Mouse (Mus musculus): ENCODE results near the gene Gucy1a1.

Gene Gucy1a1

GRCm38 (mm10) chr3:82074201-82074851, 71.3 kb downstream of the Gucy1a1 start, which contains the start of gene Gucy1b1:
Gucy1b1 (minus strand) TSS chr3:82074689.
- DNase-seq (ENCODE audit: low read depth, low spot score), result no peak

DNA sequence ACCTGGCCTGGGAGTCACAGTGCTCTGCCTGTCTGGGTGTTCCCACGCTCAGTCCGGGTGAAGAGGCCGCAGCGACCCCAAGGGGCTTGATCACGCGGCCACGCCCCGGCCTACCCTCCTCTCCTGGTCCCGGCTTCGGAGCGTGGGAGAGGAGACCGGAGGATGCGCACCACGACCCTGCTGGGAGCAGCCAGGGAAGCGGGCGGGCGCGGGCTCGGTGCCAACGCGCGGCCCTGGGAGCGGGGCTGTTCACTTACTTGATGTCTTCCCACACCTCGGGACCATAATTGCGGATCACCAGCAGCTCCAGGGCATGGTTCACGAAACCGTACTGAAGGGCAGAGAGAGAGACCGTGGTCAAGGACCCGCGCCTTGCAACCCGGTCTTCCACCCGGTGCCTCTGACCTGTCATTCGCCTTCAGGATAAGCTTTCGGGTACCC, 71.8 kb downstream of the Gucy1a1 start:
- DNase-seq (ENCODE audit: low read depth, low spot score), result no peak

DNA sequence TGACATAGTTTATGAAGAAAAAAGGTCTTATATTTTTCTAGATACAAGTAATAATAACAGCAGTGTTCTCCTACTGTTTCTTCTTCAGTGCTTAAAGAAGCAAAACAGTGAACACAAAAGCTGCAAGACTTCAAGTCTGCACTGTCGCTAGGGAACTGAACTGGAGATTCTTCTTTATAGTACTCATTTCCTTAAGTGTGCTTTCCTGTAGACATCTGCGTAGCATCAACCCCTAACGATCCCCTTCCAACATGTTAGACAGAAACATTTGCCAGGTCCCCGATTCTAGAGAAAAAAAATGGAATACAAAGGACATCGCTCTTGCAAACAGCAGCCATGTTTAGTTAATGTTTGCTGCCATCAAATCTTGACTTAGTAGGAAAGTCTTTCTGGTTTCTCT, 77.8 kb downstream of the Gucy1a1 start:
- DNase-seq (ENCODE audit: low read depth, low spot score), result no peak

DNA sequence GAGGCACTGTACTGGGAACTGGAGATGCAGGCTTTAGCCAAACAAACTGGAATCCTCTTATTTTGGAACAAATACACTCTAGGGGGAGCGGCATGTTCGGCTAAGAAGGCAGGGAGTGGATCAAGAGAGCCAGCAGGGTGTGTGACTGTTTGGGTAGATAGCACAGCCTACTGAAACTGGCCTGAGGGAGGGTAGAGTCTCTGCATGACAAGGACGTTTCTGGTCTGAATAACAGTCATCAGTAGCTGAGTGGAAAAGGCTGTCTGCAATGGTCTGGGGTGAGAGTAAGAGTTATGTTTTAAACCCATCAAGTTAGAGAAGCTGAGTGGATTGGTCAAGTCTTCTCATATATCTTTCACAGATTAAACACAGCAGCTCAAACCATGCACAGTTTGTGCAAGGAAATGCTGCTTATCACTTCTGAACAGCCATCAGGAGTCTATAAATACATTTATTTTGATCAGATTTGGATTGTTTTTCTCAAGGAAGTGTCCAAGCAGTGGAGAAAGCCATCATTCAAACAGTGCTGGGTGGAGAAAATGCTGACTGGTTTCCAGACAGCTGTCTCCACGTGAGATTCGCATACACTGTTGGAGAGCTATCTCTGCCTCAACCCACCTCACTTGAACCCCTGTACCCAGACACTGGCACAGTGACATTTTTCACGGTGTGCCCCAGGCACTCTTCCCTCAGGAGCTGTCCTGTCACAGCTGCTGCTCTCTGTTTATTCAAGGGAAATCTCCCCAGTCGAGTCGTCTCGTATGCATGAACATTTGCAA, 84.0 kb downstream of the Gucy1a1 start:
- DNase-seq (ENCODE audit: low read depth, low spot score), result no peak

GRCm38 (mm10) chr3:82057201-82057600, 88.4 kb downstream of the Gucy1a1 start:
- no peak for DNase-seq (ENCODE audit: low read depth, low spot score)

DNA sequence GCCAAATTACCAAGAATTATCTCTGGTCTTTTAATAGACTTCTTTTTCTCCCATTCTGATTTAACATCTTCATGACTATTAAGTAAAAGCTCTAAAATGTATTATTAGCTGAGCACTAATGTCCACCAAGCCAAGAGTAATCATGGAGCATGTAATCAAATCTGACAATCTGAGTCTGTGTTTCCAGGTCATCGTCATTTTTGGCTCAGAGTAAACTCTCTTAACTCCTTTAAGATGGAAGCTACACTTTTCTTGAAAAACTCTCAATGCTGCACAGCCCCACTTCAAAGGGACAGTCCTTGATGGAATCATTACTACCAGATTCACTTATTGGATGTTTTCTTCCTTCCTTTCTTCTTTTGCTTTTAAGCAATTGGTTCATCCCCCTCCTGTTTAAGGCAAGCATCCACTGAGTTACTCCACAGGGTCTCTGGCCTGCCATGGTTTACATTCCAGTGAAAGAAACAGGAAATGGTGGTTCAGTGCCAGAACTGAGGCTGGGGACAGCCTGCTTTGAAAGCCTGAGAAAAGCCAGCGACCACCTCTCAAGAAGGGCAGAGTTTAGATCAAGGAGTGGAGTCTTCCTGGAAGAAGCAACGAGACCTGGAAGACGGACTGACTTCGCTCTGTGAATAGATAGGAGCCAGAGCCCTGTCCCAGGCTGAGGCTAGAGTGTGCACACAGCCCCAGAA, 91.2 kb downstream of the Gucy1a1 start:
- no peak for DNase-seq (ENCODE audit: low read depth, low spot score)

DNA sequence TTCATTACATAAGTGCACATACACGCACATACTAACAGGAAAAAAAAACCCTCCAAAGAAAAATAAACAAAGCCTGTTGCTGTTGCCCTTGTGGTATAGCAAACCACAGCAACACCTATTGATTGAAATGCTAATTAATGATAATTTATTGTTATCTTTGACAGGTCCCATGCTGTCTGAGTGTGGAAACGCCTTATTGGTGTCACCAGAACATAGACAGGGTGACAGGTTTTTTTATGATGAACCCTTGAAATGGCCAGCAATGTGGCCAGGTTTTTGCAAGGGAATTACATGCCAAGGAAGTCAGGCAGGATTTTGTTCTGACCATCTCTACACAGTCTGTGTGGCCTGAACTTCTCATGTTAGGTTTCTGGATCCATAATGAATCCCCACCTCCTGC, 93.6 kb downstream of the Gucy1a1 start:
- no peak for DNase-seq (ENCODE audit: low read depth, low spot score)

- no peak for DNase-seq (ENCODE audit: low read depth, low spot score)
These were observed 94.1 kb downstream of the Gucy1a1 start for GRCm38 (mm10) chr3:82051468-82051867.

DNA sequence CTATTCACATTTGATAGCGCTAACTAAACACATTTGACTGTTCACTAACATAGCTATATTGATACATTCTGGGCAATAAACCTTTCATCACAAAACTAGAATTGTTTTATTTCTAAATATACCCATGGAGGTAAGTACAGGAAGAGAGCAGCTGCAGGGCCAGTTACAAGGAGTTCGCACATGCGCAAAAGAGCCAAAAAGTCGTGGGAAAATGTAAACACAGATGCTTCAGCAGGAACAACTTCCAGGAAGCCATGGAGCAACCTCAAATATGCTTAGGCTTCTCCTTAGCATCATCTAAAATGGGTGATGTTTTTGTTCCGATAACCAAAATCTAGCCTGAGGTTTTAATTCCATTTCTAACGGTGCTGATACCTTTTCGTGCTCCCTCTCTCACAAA, 96.9 kb downstream of the Gucy1a1 start:
- no peak for DNase-seq (ENCODE audit: low read depth, low spot score)

DNA sequence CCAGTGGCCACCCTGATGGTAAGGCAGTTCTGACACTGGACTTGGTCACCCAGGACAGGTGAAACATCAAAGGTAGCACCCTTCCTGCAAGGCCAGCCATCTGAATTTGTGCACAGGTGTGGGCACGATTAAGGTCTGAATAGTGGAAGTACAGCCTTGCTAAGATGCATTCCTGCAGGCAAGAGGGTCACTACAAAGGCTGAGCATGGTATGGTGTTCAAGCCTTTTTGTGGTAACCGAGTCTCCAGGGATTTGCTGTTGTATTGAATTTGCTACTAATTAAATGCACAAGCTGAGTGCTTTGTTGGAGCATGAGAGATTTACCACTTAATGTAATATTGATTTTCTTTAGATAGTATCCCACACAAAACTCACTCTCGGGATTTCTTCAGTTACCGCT, 97.5 kb downstream of the Gucy1a1 start:
- DNase-seq (ENCODE audit: low read depth, low spot score), result no peak

DNA sequence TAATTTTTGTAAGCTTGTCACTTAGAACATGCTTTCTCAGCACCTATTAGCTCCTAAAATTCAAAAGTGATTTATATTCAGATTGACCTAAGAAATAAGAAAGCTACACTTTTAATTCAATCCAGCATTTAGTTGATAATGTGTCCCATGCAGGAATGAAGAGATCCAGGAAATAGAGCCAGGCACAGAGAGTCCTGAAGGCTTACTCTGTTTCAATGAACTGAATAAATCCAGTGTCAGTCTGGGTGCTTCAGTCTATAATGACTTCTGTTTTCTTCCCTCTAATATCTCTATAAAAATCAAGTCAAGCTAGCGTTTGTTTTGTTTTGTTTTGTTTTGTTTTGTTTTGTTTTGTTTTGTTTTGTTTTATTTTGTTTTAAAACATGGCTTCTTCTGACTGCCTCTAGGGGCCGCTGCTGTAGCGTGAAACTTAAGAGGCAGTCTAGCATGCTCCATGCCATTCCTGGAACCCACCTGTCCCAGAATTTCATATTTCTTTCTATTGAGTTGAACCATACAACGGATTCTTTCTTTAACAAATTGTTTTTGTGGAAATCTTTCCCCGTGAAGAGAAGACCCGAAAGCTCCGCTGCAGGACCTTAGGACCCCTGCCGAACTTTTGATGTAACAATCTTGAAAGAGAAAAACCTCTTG, 98.4 kb downstream of the Gucy1a1 start:
- no peak for DNase-seq (ENCODE audit: low read depth, low spot score)

- no peak for DNase-seq (ENCODE audit: low read depth, low spot score)
These were observed 99.5 kb downstream of the Gucy1a1 start for GRCm38 (mm10) chr3:82046087-82046486.

DNA sequence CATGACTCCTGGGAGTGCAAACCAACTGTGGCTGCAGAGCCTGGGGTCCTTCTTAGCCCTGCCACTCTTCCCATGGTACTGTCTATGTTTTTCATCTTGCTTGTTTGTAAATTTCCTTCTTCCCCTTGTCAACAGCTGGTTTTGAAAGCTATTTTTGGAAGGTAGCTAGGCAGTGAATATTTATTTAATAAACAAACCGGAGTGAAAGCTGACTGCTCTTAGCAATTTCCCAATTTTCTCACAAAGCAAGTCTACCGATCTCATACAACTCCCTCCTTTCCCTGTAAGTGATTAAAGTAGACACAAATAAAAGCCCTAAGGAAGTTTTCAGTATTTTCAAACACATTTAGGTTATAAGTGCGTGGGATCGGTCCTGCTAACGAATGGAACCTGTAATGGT, 100.7 kb downstream of the Gucy1a1 start:
- DNase-seq (ENCODE audit: low read depth, low spot score), result no peak

GRCm38 (mm10) chr3:82043676-82044075, 101.9 kb downstream of the Gucy1a1 start:
- DNase-seq (ENCODE audit: low read depth, low spot score), result no peak

Data from c-Kit-negative CD71-positive TER-119-positive erythroid progenitor cells, embryonic 14.5 days (primary cell).